Mouse (Mus musculus) lung, postnatal 25 days (tissue): ENCODE data around the gene Rps6ka1.
"Not testable (repeated sequence)": the region's sequence is repeated elsewhere in the genome, so short reads cannot be mapped to it uniquely, and the experiment has no call there.

Source experiments
- DNase-seq: peaks from one replicate; pipeline ENCODE4 v3.0.0; 2022; ENCODE audit warnings: low spot score

The Rps6ka1 gene

DNA sequence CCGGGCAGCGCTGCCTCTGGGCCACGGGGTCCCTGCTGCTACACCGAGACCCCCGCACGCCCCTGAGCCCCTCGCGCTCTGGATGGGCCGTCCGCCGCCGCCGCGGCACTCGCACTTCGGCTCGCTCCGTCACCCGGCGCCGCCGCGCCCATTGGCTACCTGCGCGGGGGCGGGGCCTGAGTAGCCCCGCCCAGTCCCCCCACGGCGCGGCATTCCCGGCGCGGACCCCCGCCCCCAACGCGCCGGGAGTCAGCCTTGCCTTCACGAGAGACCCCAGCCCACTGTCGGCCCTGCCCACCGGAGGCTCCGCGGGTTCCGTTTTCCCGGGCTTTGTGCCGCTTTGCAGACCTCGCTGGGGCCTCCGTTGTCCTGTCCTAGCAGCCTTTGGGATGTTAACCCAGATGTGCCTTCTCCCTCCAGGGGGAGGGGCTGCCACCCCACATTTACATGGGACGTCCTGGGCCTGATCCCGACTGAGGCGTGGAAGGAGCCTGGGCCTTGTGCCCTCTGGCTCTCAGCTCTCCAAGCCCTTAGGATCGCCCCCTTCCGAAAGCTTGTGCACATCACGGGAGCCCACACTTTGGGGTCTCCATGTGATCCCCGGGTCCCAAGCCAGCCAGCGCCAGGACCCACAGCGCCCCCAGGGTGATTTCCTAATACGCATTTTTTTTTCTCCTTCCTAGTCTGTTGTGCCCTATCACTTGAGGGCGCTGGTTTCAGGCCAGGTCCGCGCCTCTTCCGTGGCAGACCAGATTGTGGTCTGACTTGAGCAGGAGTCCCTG is at the start of gene Rps6ka1:
Gene Rps6ka1, minus strand, starts transcription at position 126 of the 782 bp plus-strand sequence.
- peak; percentile 66 for DNase-seq

DNA sequence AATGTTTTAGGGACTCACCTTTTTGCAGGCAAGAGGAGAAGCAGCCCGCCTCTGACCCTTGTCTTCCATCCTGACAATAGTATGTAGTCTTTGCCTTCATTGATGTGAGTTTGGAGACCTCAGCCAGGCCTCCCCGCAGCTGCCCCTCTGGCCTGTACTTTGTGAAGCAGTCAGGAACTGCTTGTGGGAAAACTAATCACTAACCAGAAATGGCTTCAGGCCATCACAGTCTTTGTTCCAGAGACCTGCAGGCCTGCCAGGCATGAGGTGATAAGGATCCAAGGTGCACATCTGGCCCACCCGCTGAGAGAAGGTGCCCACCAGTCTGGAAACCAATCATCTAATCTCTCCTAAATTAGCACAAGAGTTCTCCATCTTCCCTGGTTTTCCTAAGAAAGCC is 44.2 kb upstream of the Rps6ka1 start:
- DNase-seq = no peak

DNA sequence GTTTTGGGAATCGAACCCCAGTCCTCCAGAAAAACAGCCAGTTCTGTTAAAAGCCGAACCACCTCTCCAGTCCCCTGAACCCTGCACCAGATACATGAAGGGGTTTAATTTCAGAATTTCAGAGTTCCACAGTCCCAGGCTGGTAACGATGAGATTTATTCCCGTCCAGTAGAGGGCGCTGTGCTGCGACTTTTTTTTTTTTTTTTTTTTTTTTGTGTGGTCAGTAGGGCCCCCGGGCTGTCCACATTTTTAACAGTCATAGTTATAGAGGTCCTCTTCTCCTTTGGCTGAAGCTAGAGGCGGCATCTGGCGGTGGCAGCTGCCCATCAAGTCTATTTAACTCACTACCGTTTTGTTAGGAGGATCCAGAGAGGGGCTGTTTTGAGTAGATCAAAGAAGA is 43.8 kb upstream of the Rps6ka1 start:
- no peak for DNase-seq

DNA sequence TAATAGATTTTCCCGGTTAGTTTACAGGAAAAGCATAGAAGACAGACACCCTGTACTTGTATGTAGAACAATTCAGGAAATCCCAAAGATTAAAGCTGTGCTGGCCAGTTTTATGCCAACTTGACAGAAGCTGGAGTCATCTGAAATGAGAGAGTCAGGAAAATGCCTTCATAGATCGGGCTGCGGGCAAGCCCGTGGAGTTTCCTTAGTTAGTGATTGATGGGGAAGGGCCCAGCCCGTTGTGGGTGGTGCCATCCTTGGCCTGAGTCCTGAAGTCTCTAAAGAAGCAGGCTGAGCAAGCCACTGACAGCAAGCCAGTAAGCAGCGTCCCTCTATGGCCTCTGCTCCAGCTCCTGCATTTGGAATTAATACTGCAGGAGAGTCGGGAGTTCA is 41.7 kb upstream of the Rps6ka1 start:
- DNase-seq = peak; percentile 58

DNA sequence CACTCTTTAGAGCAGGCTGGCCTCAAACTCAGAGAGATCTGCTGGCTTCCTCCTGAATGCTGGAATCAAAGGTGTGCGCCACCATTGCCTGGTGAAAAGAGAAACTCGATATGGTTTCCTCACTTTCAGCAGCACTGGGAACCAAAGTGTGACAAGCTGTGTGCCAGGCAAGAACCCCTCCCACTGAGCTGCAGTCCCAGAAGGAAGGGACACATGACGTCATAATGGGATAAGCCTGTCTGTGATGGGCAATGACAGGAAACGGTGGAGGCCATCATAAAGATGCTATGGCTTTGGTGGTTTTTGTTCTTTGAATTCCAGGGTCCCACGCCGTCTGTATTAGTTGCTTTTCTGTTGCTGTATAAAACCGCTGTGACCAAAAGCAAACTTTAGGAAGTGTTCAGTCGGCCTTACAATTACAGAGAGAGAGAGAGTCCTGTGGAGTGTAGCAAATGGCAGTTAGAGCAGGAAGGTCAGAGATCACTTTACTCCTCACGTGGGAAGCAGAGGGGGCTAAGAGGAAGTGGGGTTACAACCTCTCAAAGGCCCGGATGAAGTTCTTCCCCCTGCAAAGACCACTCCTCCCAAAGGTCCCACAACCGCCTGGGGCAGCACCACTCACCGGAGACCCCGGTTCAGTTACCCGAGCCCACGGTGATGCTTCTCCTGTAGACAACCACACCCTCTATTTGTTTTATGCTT is 41.1 kb upstream of the Rps6ka1 start:
- DNase-seq = peak; percentile 58

DNA sequence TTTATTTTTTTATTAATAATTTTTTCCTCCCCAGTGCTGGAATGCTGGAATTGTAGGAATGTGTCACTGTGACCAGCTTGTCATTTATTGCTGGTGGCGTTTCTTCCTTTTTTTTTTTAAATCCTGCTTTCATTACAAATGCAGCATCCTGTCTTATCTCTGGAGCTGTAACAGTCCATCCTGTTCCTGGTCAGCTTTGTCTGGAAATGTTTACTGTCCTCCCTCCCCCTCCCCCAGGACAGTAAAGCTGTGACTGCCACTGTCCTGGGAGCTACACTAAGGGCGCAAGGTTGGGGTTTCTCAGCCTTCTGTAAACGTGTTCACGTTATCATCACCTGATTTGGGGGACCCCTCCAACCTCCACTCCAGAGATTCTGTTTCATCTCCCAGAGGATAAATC is 37.6 kb upstream of the Rps6ka1 start:
- DNase-seq = peak; percentile 56

DNA sequence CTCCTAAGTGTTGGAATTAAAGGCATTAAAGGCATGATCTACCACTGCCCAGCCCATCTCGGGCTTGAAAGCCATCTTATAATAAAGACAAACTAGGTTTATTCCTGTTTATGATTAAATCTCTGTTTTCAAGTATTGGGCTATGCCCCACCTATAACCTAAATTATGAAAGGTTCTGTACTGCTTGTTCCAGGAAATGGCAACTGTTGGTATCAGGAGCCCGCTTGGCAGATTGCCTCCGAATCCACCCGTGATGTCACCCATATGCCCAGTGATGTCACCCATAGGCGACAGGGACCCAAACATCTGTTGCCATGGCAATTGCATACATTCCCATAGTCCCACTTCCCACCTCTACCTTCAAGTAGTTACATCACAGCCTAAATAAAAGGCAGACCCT is 36.1 kb upstream of the Rps6ka1 start:
- DNase-seq = no peak

DNA sequence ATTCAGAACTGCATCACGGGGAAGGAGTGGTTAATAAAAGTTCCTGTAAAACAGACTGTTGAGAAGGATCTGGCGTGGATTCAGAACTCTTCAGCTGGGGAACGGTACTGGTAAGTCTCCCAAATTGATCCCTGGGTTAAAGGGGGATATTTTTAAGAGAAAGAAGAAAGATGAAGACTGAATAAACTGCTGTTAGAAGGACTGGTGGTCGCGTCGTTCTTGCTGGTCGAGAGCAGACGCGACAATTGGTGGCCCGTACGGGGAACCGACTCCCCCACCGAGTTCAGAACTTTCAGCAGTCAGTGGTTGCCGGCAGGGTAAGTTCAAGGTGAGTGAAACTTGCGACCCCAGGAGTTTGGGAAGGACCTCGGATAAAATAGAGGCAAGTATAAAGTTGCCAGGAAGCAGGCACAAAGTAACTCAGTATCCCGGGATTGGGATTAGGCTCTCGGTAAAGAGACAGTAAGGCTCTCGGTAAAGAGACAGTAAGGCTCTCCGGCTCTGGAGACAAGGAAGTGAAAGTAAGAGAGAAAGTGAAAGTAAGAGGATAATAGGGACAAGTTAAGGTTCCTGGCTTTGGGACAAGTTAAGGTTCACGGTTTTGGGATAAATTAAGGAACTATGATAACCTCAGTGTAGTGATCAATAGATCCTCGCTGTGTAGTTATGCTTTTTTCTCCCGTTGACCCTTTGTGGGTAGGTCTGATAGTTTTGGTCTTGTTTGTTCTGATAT is 30.7 kb upstream of the Rps6ka1 start:
- DNase-seq = peak; percentile 62

DNA sequence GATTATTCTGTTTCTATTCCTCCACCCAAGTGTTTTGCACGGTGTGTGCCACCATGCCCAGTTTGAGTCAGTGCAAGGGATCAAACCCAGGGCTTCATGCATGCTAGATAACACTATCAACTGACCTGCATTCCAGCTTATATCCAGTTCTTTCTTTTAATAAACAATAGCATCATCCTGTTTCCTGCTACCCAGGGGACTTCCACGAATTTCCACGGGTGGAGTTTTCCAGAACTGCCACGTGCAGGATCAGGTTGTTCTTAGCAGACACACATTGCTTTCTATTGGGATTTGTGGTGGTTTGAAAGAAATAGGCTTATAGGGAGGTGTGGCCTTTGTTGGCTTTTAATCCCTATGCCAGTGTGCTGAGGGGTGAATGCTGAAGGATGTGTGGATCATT is 24.4 kb upstream of the Rps6ka1 start:
- no peak for DNase-seq

DNA sequence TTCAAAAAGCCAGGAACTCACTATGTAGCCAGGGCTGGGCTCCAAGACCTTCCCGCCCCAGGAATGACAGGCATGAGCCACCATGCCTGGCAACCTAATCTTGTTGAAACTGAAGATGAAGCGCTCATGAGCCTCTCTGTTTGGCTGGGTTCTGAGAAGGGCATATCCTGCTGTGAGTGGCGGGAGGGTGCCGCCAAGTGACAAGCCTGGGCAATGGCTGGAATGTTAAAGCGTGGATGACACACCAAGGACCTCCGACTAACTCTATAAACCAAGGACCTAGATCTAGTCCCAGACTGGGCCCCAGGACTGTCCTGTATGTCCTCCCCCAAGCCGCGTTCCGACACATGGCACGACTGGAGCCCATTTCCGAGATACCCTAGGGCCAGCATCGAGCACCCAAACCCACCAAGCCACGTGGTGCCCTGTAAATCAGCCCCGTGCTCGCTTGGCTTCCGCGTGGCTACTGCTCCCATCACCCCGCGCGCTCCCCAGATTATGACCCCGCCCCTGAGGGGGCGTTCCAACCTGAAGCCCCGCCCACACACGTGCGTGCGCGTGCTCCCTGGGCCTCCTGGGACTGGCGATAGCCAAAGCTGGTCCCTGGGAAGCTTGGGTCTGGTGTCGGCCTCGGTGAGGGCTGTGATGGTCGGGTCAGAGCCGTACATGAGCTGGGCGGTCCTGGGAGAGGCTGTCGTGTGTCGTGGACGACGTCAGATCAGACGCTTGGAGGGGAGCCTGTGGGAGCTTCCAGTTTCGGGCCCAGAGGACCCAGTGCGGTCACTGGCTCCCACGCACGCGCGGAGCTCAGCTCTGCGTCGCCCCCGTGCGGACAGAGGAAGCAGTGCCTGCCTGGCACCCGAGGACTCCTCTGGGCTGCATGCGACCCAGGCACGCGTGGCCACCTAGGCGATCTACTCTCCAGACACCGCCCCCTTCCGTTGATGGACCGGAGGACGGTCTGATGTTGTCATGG is 22.9 kb upstream of the Rps6ka1 start:
- DNase-seq = peak; percentile 96

DNA sequence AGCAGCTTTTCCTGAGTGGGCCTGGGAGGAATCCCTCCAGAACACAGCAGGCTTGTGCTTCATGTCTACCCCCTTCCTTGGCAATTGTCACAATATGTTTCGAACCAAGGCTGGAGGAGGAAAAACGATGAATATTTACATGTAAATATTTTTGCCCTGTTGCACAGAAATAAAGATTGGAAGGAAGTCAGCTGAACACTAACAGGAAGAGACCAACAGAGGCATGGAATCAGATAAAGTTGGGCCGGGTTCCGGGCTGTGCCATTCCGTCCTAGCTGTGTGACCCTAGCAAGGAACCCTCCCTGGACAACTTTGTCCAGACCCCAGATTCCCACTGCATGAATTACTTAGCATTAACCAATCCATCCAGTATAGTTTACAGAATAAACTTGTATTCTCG is 20.5 kb upstream of the Rps6ka1 start:
- DNase-seq = peak; percentile 66

DNA sequence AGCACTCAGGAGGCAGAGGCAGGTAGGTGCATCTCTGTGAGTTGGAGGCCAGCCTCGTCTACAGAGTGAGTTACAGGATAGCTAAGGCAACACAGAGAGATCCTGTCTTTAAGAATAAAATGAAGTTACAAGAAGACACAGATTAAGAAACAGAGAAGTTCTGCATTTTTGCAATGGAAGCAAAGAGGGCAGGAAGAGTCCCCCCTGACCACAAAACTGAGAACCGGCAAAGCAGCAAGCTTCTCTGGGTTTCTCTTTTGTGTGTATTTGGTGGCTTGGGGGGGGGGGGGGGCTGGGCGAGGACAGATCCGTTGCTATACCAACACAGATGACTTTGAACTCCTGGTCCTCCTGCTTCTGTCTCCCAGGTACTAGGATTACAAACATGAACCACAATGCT is 19.5 kb upstream of the Rps6ka1 start:
- no peak for DNase-seq

DNA sequence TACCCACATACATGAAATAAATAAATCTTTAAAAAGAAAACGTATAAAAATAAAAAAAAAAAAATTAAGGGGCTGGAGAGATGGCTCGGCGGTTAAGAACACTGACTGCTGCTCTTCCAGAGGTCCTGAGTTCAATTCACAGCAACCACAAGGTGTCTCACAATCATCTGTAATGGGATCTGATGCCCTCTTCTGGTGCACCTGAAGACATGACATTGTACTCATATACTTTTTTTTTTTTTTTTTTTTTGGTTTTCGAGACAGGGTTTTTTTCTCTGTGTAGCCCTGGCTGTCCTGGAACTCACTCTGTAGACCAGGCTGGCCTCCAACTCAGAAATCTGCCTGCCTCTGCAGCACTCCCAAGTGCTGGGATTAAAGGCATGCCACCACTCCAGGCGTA is 18.7 kb upstream of the Rps6ka1 start:
- not testable (repeated sequence) for DNase-seq

DNA sequence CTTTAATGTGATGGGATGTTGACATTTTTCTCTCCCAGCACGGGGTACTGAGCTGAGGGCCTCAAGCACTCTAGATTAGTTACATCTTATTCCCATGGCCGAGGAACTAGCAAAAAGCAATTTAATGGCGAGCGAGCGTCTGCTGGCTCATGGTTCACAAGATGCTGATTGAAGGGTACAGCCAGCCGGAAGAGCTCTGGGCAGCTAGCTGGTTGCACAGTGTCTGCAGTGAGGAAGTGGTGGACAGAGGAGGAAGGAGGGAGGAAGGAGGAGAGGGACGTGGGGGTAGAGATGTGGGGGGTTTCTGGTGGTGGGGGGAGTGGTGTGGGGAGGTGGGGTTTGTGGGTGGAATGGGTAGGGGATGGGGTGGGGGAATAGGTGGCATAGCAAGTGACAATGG is 17.6 kb upstream of the Rps6ka1 start:
- DNase-seq = no peak

DNA sequence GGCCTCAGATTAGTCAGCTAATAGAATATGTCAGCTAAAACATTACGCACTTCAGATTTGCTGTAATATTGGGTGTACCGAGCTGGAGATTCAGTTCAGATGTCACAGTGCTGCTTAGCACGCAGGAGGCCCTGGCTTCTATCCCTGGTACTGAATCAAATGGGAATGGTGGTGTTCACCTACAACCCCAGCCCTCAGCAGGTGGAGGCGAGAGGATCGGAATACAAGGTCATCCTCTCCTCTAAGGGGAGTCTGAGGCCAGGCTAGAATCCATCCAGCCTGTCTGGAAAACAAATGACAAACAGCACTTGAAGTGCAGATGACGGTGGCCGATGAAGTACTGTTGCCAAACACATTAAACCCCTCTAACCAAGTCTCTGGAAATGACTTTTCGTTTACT is 16.7 kb upstream of the Rps6ka1 start:
- DNase-seq = no peak

DNA sequence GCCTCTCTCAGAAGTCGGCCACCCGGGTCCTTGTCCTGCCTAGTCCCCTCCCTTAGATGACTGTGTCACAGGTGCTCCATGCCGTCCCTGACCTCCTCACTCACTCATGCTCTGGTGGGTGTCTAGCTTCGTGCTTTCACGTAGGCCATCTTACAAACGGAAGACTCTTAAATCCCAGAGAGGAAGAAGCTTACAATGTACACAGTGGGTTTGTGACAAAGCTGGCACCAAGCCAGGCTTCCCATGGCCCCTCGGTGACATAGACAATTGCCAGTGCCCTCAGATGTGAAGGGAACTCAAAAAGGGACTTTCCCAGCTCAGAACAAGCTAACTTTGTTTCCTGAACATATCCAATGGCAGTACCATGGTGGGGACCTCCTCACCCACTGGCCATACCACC is 15.8 kb upstream of the Rps6ka1 start:
- DNase-seq = no peak

DNA sequence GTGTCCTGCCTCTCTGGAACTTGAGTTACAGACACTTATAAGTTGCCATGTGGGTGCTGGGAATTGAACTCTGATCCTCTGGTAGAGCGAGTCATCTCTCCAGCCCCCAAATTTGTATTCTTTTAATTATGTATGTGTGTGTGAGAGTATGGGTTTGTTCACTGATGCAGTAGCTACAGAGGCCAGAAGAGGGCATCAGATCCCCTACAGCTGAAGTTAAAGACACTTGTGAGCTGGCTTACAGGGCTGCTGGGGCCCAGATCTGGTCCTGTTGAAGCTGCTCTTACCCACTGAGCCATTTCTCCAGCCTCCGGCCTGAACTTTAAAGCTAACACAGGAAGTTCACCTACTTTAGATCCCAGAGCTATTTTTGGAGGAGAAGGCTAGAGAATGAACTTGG is 14.9 kb upstream of the Rps6ka1 start:
- no peak for DNase-seq

DNA sequence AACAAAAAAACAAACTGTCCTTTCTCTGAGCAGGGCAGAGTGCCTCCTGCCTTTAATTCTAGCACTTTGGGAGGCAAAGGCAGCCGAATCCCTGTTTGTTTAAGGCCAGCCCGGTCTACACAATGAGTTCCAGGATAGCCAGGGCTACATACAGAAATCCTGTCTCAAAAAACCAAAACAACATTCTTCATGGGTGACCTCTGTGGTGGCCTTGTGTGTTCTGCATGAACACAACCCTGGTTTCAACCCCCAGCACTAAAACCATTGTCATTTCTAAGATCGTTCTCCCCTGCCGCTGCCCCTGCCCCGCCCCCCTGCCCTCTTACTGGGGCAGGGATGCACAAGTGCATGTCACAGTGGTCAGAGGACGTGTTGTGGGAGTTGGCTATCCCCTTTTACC is 13.3 kb upstream of the Rps6ka1 start:
- DNase-seq = no peak

DNA sequence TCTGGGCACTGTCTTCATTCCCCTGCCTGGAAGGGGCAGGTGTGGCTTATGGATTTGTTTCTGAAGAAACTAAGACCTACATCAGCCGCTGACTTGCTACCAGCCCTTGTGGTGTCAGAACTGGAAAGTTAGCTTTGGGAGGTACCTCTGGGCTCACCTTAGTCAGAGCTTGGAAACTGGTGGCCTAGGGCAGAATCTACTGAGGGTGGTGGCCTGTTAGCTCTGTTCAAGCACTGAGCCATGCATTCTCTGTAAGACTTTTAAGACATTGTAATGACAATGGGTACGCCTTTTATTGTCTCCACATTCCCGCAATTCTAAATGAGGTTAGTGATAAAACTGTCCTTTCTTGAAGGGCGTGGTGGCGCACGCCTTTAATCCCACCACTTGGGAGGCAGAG is 12.8 kb upstream of the Rps6ka1 start:
- no peak for DNase-seq

DNA sequence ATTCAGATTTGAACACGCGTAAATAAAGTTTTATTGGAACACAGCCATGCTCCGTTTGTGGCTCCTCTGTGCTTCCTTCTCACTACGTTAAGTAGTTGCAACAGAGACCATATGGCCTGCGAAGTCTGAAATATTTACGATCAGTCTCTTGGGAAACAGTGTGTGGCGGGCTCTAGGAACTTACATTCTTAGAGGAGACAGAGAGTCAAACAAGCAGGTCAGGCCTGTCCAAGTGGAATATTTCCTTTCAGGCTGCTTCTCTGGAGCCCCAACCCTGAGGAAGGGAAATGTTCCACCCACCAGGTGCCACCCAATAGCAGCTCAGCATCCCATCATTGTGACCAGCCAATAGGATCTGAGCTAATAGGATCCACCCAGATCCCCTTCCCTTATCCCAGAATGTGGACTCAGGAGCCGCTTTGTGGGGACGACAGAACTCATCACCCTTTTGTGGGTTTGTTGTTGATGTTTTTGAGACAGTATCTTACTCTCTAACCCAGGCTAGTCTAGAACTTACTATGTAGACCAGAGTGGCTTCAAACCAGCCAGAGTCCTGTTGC is 11.7 kb upstream of the Rps6ka1 start:
- no peak for DNase-seq

DNA sequence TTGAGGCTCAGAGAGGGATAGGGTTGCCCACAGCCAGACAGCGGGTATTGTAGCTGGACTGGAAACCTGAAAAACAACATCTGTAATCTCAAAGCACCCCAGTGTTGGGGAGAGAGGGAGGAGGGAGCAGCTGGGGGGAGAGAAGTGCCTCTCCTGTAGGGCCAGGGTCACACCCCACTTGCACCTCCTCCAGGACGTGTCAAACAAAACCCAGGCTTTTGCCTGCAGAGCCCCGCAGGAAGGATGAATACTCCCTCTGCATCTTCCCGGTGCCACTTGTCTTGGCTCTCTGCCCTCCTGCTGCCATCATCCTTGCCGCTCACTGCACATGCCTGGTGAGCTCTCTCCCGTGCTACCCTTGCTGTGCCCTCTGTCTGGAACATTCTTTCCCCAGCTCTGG is 10.6 kb upstream of the Rps6ka1 start:
- DNase-seq = no peak
